Mouse (Mus musculus): Measurements from ENCODE around the gene Copa.

DNA sequence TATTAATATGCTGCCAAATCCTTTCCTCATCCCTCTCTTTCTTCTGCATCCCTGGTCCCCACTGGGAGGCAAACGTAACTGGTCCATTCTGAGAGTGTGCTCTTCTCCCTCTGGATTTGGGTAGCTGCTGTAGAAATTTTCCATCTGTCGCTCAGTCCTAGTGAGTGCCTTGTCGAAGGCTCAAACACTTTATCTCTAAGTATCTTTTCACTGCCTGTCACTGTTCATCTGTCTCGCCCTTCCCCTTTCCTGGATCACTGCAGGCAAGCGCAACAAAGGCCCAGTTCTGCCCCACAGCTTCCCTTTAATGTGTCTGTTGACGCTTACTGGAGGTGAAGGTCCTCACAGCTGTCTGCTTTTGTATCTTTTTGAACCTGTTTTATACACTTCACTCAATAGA is 12.9 kb downstream of the Copa start:
- TF ChIP-seq CTCF (IDR thresholded peaks at IDR 0.05; ENCODE audit: low read depth), result no peak
- TF ChIP-seq EP300 (IDR thresholded peaks at IDR 0.05; ENCODE audit: low read depth), result no peak

Data from liver, postnatal 0 days (tissue).